Mouse (Mus musculus): Measurements from ENCODE around the gene Taar7a.

DNA sequence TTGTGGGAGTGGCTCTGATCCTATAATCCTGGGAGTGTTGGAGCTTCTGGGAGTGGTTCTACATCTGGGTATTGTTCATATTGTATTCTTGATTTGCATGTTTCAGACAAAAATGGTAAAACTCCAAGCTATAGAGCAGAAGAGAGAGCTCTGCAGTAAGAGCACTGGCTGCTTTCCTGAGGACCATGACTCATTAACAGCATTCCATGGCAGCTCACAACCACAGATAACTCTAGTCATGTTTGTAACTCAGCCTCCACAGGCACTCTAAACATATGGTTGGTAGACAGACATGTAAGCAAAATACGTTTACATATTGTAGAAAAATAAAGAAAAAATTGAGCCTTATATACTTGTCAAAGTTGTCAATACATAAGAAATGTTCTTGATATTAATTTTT is 13.2 kb upstream of the Taar7a start:
- TF ChIP-seq USF1 (IDR thresholded peaks at IDR 0.05; ENCODE audit: low read depth) = no peak
- TF ChIP-seq CEBPB (IDR thresholded peaks at IDR 0.05; ENCODE audit: low read depth) = no peak
- no peak for TF ChIP-seq CTCF (IDR thresholded peaks at IDR 0.05; ENCODE audit: control insufficient read depth, insufficient read depth, insufficient read length)
- no peak for TF ChIP-seq MYOG (IDR thresholded peaks at IDR 0.05; ENCODE audit: control insufficient read depth, extremely low read depth, insufficient read length)
- no peak for TF ChIP-seq MYOD1 (IDR thresholded peaks at IDR 0.05; ENCODE audit: control insufficient read depth, insufficient read length, low read depth)
- no peak for TF ChIP-seq FOSL1 (IDR thresholded peaks at IDR 0.05; ENCODE audit: insufficient read depth, low read length, poor library complexity, severe bottlenecking)
